Mouse (Mus musculus) G1E (cell line): Measurements from ENCODE around the gene Mpzl3.

Experiments
- CTCF ChIP-seq: IDR thresholded peaks from 2 replicates; pipeline ENCODE4 v1.5.1; 2012; ENCODE audit warnings: low read depth, low read length, inconsistent platforms, mixed read lengths
- GATA1 ChIP-seq: IDR thresholded peaks from 2 replicates; pipeline ENCODE4 v1.6.1; 2012; ENCODE audit warnings: borderline replicate concordance, low read length, inconsistent platforms, mixed read lengths

- TF ChIP-seq GATA1 (no peak), CTCF (no peak)
Measured at GRCm38 (mm10) chr9:45058304-45058940, 3.4 kb downstream of the Mpzl3 start.
